Mouse (Mus musculus) liver, embryonic 13.5 days (tissue): ENCODE measurements around the gene Prokr2. TPM values are rescaled to one million over a fixed set of nuclear protein-coding genes. Genes with fewer than 3 reads are reported as not detected.
"Not testable (repeated sequence)": the region's sequence is repeated elsewhere in the genome, so short reads cannot be mapped to it uniquely, and the experiment has no call there.

Source experiments
- ATAC-seq: fragments of 200-750 bp; cut with Nextera tagmentation; 2 replicates; pipeline ENCODE4 v1.8.0; 2017; ENCODE audit warnings: low read depth, mild to moderate bottlenecking, moderate number of reproducible peaks, moderate library complexity
- DNase-seq: peaks from one replicate; pipeline ENCODE4 v3.0.0; 2022
- H3K27ac ChIP-seq: fragments of 300-500 bp; sonication (generic); 2 replicates; pipeline ENCODE4 v1.5.1; 2015; ENCODE audit warnings: moderate library complexity, mild to moderate bottlenecking, inconsistent platforms
- H3K27me3 ChIP-seq: fragments of 300-500 bp; sonication (generic); 2 replicates; pipeline ENCODE4 v1.6.1; 2015; ENCODE audit warnings: mild to moderate bottlenecking, inconsistent platforms
- H3K36me3 ChIP-seq: fragments of 300-500 bp; sonication (generic); 2 replicates; pipeline ENCODE4 v1.6.1; 2015; ENCODE audit warnings: mild to moderate bottlenecking, inconsistent platforms
- H3K4me1 ChIP-seq: fragments of 300-500 bp; sonication (generic); replicated peaks from 2 replicates; pipeline ENCODE4 v1.6.1; 2015; ENCODE audit warnings: inconsistent platforms
- H3K4me2 ChIP-seq: fragments of 300-500 bp; sonication (generic); 2 replicates; pipeline ENCODE4 v1.6.1; 2015; ENCODE audit warnings: inconsistent platforms, mild to moderate bottlenecking, moderate library complexity
- H3K4me3 ChIP-seq: fragments of 300-500 bp; sonication (generic); replicated peaks from 2 replicates; pipeline ENCODE4 v1.5.1; 2015; ENCODE audit warnings: mild to moderate bottlenecking, inconsistent platforms
- H3K9ac ChIP-seq: fragments of 300-500 bp; sonication (generic); 2 replicates; pipeline ENCODE4 v1.6.1; 2015; ENCODE audit warnings: mild to moderate bottlenecking, inconsistent platforms
- H3K9me3 ChIP-seq: fragments of 300-500 bp; sonication (generic); replicated peaks from 2 replicates; pipeline ENCODE4 v1.6.1; 2016; ENCODE audit warnings: inconsistent platforms
- WGBS: fragments of 180-500 bp; shearing (Covaris S2); methylation state at CpG from one replicate; pipeline ENCODE4 v1.1.7; 2015; ENCODE audit not compliant: insufficient replicate concordance; 5-methylcytosine and 5-hydroxymethylcytosine counted together
- polyA plus RNA-seq: library from polyadenylated mRNA; unstranded; fragments of >200 nt; fragmentation: Nextera tagmentation; extraction: Ambion mirVana; gene quantifications from 2 replicates; pipeline ENCODE4 v1.2.1, GENCODE M21; 2015

Prokr2 gene
- polyA plus RNA-seq, 1 experiment from 2014 or later, result 0.20 TPM

DNA sequence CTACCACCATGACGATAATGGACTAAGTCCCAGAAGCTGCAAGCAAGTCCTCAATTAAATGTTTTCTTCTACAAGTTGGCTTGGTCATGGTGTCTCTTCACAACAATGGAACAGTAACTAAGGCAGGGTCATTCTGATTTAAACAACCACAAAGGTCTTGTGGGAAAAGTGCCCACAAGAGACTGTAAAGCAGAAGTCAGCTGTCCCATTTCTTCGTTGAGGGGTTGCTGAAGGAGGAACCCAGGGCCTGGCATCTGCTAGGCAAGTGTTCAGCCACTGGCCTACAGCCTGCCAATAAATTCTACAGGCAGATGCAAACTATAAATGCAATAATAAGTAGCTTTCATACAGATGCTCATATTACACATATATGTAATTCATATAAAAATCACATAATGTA, 48.0 kb downstream of the Prokr2 start:
- H3K4me1 ChIP-seq, result no peaks in the 10 kb centered on the region
- ATAC-seq (no peak), DNase-seq (no peak)
- H3K36me3 ChIP-seq, result no peaks in the 10 kb centered on the region
- no peaks in the 10 kb centered on the region for H3K9me3 ChIP-seq
- no peak overlapping the region for H3K4me3 ChIP-seq
- no peak overlapping the region for H3K27ac ChIP-seq
- WGBS, result 41% methylated on average over 2 of the region's 2 CpGs
- H3K9ac ChIP-seq, result no peak overlapping the region
- no peak overlapping the region for H3K4me2 ChIP-seq
- H3K27me3 ChIP-seq, result no peaks in the 10 kb centered on the region

- 44% methylated on average over 4 of the region's 4 CpGs for WGBS
- no peak for ATAC-seq
Observed at GRCm38 (mm10) chr2:132323541-132323940, 61.7 kb downstream of the Prokr2 start.

GRCm38 (mm10) chr2:132320516-132320915, 64.7 kb downstream of the Prokr2 start:
- Histone ChIP-seq H3K4me1 (no peaks in the 10 kb centered on the region), H3K27me3 (no peaks in the 10 kb centered on the region), H3K4me2 (no peak overlapping the region), H3K9ac (no peak overlapping the region), H3K36me3 (no peaks in the 10 kb centered on the region), H3K9me3 (no peaks in the 10 kb centered on the region), H3K4me3 (no peak overlapping the region), H3K27ac (no peak overlapping the region)
- no peak for DNase-seq
- no peak for ATAC-seq
- WGBS, result 65% methylated on average over 5 of the region's 5 CpGs

More at GRCm38 (mm10) chr2:132323541-132323940, 61.7 kb downstream of the Prokr2 start:
- no peak overlapping the region for H3K27ac ChIP-seq
- H3K4me1 ChIP-seq, result no peaks in the 10 kb centered on the region
- no peak overlapping the region for H3K4me2 ChIP-seq
- no peak overlapping the region for H3K4me3 ChIP-seq
- no peaks in the 10 kb centered on the region for H3K9me3 ChIP-seq
- H3K9ac ChIP-seq, result no peak overlapping the region
- H3K27me3 ChIP-seq, result no peaks in the 10 kb centered on the region
- no peaks in the 10 kb centered on the region for H3K36me3 ChIP-seq
- DNase-seq, result no peak

DNA sequence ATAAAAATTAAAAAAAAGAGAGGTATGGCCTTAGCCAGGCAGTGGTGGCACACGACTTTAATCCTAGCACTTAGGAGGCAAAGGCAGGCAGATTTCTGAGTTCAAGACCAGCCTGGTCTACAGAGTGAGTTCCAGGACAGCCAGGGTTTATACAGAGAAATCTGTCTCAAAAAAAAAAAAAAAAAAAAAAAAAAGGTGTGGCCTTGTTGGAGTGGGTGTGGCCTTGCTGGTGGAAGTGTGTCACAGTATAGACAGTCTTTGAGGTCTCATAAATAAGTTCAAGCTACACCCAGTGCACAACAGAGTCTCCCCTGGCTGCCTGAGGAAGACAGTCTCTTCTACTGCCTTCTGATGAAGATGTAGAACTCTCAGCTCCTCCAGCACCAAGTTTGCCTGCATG, 68.1 kb downstream of the Prokr2 start:
- 50% methylated on average over 1 of the region's 1 CpGs for WGBS
- no peaks in the 10 kb centered on the region for H3K4me1 ChIP-seq
- no peak for DNase-seq
- no peaks in the 10 kb centered on the region for H3K9me3 ChIP-seq
- H3K27me3 ChIP-seq, result no peaks in the 10 kb centered on the region
- ATAC-seq, result no peak
- H3K4me3 ChIP-seq, result no peak overlapping the region
- no peak overlapping the region for H3K4me2 ChIP-seq
- no peak overlapping the region for H3K27ac ChIP-seq
- no peak overlapping the region for H3K9ac ChIP-seq
- no peaks in the 10 kb centered on the region for H3K36me3 ChIP-seq

GRCm38 (mm10) chr2:132316041-132316808, 69.0 kb downstream of the Prokr2 start:
- ATAC-seq (no peak), DNase-seq (peak; percentile 14)
- WGBS, result 42% methylated on average over 8 of the region's 8 CpGs
- H3K27ac ChIP-seq, result no peak overlapping the region
- H3K9me3 ChIP-seq, result no peaks in the 10 kb centered on the region
- H3K9ac ChIP-seq, result no peak overlapping the region
- H3K27me3 ChIP-seq, result no peaks in the 10 kb centered on the region
- H3K4me1 ChIP-seq, result no peaks in the 10 kb centered on the region
- no peak overlapping the region for H3K4me2 ChIP-seq
- no peaks in the 10 kb centered on the region for H3K36me3 ChIP-seq
- H3K4me3 ChIP-seq, result no peak overlapping the region

DNA sequence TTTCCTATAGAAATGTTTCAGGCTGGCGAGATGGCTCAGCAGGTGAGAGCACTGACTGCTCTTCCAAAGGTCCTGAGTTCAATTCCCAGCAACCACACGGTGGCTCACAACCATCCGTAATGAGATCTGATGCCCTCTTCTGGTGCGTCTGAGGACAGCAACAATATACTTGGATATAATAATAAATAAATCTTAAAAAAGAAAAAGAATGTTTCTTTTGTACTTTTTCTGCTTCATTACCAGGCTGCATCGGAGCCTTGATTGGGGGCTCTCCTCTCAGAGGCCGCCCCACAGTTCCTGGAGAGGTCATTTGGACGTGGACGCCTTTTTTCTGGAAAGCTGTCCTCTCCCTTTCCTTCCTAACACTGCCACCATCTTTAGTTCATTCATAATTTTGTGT, 71.2 kb downstream of the Prokr2 start:
- ATAC-seq, H3K9ac ChIP-seq, H3K27ac ChIP-seq, H3K4me2 ChIP-seq, H3K36me3 ChIP-seq, DNase-seq, H3K4me1 ChIP-seq, H3K4me3 ChIP-seq, H3K9me3 ChIP-seq, H3K27me3 ChIP-seq: not testable (repeated sequence)
- 77% methylated on average over 8 of the region's 8 CpGs for WGBS

DNA sequence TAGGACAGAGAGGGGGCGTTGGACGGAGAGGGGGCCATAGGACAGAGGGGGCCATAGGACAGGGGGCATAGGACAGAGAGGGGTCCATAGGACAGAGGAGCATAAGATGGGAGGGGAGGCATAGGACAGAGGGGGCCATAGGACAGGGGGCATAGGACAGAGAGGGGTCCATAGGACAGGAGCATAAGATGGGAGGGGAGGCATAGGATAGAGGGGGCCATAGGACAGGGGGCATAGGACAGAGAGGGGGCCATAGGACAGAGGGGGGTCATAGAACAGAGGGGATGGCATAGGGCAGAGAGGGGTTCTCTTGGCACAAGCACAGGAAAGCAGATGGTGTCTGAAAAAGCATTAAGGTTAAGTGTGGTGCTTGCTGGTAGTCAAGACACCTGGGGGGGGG, 71.7 kb downstream of the Prokr2 start:
- H3K36me3 ChIP-seq, result no peaks in the 10 kb centered on the region
- ATAC-seq (peak; percentile 37; the same call in 1 of the 2 replicates), DNase-seq (no peak)
- WGBS, result 78% methylated on average over 2 of the region's 2 CpGs
- H3K4me2 ChIP-seq, result no peak overlapping the region
- no peaks in the 10 kb centered on the region for H3K27me3 ChIP-seq
- no peaks in the 10 kb centered on the region for H3K9me3 ChIP-seq
- H3K4me1 ChIP-seq, result no peaks in the 10 kb centered on the region
- no peak overlapping the region for H3K27ac ChIP-seq
- H3K4me3 ChIP-seq, result no peak overlapping the region
- H3K9ac ChIP-seq, result no peak overlapping the region

- H3K4me3 ChIP-seq, result no peak overlapping the region
- H3K27ac ChIP-seq, result no peak overlapping the region
- DNase-seq (no peak), ATAC-seq (no peak)
- no peak overlapping the region for H3K9ac ChIP-seq
- 70% methylated on average over 5 of the region's 5 CpGs for WGBS
- H3K4me1 ChIP-seq, result no peaks in the 10 kb centered on the region
- no peak overlapping the region for H3K4me2 ChIP-seq
- H3K27me3 ChIP-seq, result no peaks in the 10 kb centered on the region
- H3K9me3 ChIP-seq, result no peaks in the 10 kb centered on the region
- peaks cover 2% of the 10 kb centered on the region; the same call in 1 of the 2 replicates for H3K36me3 ChIP-seq
Observed at GRCm38 (mm10) chr2:132312616-132313015, 72.6 kb downstream of the Prokr2 start.

DNA sequence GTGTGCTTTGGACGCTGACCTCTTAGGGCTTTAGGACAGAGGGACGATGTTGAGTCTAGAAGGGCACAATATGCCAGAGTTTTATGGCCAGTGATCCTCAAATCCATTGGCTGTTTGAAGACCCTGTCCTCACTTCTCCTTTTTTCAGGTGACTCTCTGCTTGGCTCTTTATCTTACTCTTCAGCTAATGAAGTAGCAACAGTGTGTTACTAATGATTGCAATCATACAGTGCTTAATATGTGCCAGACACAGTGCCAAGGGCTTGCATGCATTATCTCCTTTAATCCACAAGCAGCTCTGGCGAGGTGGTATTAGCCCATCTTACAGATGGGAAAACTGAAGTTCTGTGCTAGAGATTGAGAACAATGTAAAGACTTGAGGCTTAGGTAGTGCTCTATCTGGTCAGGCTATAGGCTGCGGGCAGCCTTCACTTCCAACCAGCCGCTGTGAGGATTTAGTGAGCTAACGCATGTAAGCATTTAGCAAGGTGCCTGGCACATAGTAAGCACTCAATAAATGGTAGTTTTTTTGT, 75.8 kb downstream of the Prokr2 start:
- Histone ChIP-seq H3K27ac (no peak overlapping the region), H3K4me3 (no peak overlapping the region), H3K9me3 (no peaks in the 10 kb centered on the region), H3K27me3 (no peaks in the 10 kb centered on the region), H3K4me1 (peaks cover 15% of the 10 kb centered on the region), H3K36me3 (peaks cover 21% of the 10 kb centered on the region), H3K9ac (no peak overlapping the region), H3K4me2 (no peak overlapping the region)
- ATAC-seq (no peak), DNase-seq (no peak)
- WGBS, result 77% methylated on average over 6 of the region's 6 CpGs

- WGBS, result 58% methylated on average over 6 of the region's 6 CpGs
- ATAC-seq (no peak; the same call in 1 of the 2 replicates), DNase-seq (no peak)
- Histone ChIP-seq H3K9ac (no peak overlapping the region), H3K4me2 (no peak overlapping the region), H3K4me3 (no peak overlapping the region), H3K4me1 (peaks cover 16% of the 10 kb centered on the region), H3K27ac (no peak overlapping the region), H3K27me3 (no peaks in the 10 kb centered on the region), H3K36me3 (peaks cover 25% of the 10 kb centered on the region), H3K9me3 (no peaks in the 10 kb centered on the region)
Observed at GRCm38 (mm10) chr2:132308829-132309228, 76.4 kb downstream of the Prokr2 start.

DNA sequence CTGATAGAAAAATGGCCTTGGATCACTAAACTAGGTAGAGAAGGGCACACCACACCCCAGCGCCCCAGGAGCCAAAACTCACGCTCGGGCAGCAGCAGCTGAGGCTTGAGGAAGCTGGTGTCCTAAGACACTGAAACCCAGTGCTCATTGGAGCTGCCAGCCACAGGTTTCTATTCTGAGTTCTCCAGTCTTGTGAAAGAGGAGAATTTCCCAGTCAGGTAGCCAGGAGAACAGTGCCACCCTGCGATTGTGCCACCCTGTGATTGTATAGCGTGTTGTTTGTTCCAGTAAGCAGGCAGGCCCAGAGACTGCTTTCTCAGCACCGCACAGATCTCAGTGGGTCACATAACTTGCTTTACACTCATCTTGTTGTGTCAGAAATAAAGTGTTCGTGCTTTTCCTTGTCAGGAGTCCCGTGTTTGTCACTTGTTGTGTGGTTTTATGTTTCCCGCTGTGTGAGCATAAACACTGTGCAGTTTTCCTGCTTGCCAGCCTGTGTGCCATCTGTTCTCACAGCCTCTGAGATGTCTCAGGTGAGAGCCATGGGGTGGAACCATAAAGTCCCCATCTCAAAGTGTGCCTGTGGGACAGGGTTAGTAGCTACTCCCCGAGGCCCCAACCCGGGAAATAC, 77.9 kb downstream of the Prokr2 start:
- H3K4me3 ChIP-seq, result no peak overlapping the region
- peaks cover 35% of the 10 kb centered on the region for H3K36me3 ChIP-seq
- no peak overlapping the region for H3K9ac ChIP-seq
- H3K4me1 ChIP-seq, result peaks cover 16% of the 10 kb centered on the region
- no peaks in the 10 kb centered on the region for H3K9me3 ChIP-seq
- no peak overlapping the region for H3K27ac ChIP-seq
- 83% methylated on average over 11 of the region's 11 CpGs for WGBS
- no peak for ATAC-seq
- no peaks in the 10 kb centered on the region for H3K27me3 ChIP-seq
- no peak for DNase-seq
- no peak overlapping the region for H3K4me2 ChIP-seq
